Mouse (Mus musculus) v-Abl transformed pro-B cells (cell line): ENCODE data around the gene 6720489N17Rik.
"Not testable (repeated sequence)": the region's sequence is repeated elsewhere in the genome, so short reads cannot be mapped to it uniquely, and the experiment has no call there.

Source experiments
- in situ Hi-C, 2 experiments: fragments of 400-800 bp; cut with MboI; formaldehyde crosslinking; loops; one replicate each; pipeline ENCODE4 v1.15.1; 2025; ENCODE audit not compliant: unreplicated experiment in 2 of 2

Gene 6720489N17Rik

GRCm38 (mm10) chr13:62623577-62624276, at the start of gene 6720489N17Rik:
Gene 6720489N17Rik, minus strand, starts transcription at chr13:62624182.
- in situ Hi-C loops: loop anchor here (10.0 to 25.0 kb wide), 3 partner anchors 159 to 1414 kb away; partner anchors contain the start of gene Gm49359 (in 1 of the 2)

GRCm38 (mm10) chr13:62653369-62653743, 29.4 kb upstream of the 6720489N17Rik start:
- in situ Hi-C loops: no loop called here

DNA sequence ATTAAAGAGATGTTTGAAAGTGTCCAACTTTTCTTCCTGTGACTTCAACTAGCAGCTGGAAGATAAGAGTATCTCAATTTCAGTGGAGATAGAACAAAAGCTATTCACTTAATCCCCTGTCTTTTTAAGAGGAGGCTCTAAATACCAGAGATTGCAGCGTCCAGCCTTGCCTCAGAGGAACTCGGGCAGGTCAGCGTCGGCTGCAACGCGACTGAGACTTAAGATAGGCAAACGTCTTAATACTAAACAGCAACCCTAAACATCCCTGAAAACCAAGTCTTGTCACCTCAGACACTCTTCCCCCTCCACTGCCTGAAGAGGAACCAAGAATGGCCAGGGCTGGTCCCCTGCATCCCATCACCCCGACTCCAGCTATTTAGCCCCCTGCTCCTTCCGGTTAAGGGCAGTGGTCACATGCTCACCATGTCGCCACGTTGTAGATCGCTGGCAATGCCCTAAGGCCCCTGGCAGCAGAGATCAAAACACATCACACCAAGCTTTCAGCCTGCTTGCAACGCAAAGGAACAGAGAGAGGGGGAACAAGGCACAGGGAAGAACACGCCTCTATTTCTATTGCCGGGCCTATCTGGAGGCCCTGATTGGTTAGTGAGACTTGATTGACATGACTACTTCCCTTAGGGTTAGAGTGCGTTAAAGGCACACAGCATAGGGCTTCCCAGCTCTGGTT, 28.8 kb upstream of the 6720489N17Rik start:
- in situ Hi-C loops: not testable (repeated sequence)

DNA sequence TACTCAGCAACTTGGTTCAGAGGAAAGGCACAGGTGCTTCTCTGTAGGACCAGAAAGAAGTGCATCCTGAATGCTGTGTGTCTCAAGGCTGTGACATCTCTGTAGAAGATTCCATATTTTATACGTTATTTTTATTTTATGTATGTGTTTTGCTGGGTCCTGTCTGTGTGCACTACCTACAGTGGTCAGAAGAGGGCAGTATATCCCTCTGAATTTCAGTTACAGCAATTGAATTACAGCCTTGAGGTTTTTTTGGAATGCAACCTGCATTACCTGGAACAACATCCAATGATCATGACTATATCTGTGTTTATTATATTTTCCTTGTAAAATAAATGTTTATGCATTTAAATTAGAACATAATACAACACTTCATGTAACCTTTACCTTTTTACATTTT, 3.1 kb upstream of the 6720489N17Rik start:
- in situ Hi-C loops: loop anchor here (5.0 to 10.0 kb wide), 3 partner anchors 162 to 728 kb away; partner anchors contain the start of gene Gm49359 (in 1 of the 2)

GRCm38 (mm10) chr13:62624277-62624665, 289 bp upstream of the 6720489N17Rik start:
- in situ Hi-C loops: loop anchor here (10.0 to 25.0 kb wide), 3 partner anchors 159 to 1413 kb away; partner anchors contain the start of gene Gm49359 (in 1 of the 2)

DNA sequence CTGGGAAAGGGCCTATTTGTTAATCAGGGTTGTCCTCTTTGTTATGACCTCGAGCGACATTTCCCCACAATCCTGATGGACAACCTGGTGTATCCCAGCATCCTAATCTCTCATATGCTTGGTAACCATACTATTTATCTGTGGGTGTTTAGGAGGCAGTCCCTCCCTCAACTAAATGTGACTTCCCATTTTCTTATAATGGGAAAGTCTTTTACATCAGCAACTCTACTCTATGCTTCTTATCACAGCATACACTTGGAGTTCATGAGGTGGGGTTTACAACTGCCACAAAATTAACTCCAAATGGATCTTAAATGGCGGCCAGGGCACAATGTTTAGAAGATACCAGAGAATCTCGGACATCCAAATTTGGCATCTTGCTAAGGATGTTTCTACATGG, 6.5 kb downstream of the 6720489N17Rik start:
- in situ Hi-C loops: loop anchor here in 1 of 2 experiments (25.0 kb wide), 1 partner anchor 1420 kb away; no protein-coding TSS in a partner anchor

- in situ Hi-C loops: not testable (repeated sequence)
Observed at GRCm38 (mm10) chr13:62571099-62571498, 52.9 kb downstream of the 6720489N17Rik start, which contains the start of gene Zfp934. Gene Zfp934, minus strand, starts transcription at chr13:62571199.

GRCm38 (mm10) chr13:62561696-62562095, 62.3 kb downstream of the 6720489N17Rik start:
- in situ Hi-C loops: not testable (repeated sequence)

GRCm38 (mm10) chr13:62558189-62559110, 65.5 kb downstream of the 6720489N17Rik start, which contains the start of gene Zfp935:
Gene Zfp935, minus strand, starts transcription at chr13:62558511.
- in situ Hi-C loops: loop anchor here (10.0 kb wide), 2 partner anchors 74 to 296 kb away; partner anchors contain the start of gene Fbp2 (in 2 of the 2)
